Mouse (Mus musculus) ovary, postnatal 14 days (tissue): ENCODE measurements around the gene Abo.

Experiments used
- DNase-seq: peaks from one replicate; pipeline ENCODE4 v3.0.0; 2022; ENCODE audit warnings: low spot score

Gene Abo

GRCm38 (mm10) chr2:26870666-26871065, 5.9 kb upstream of the Abo start:
- DNase-seq, result no peak

GRCm38 (mm10) chr2:26862856-26863255, 1.9 kb downstream of the Abo start:
- DNase-seq, result no peak

GRCm38 (mm10) chr2:26847706-26848105, 17.1 kb downstream of the Abo start:
- peak; percentile 9 for DNase-seq

GRCm38 (mm10) chr2:26832478-26832877, 32.3 kb downstream of the Abo start:
- no peak for DNase-seq

- DNase-seq, result no peak
Measured at GRCm38 (mm10) chr2:26828047-26828446, 36.7 kb downstream of the Abo start.

- DNase-seq, result no peak
Measured at GRCm38 (mm10) chr2:26827261-26827975, 37.4 kb downstream of the Abo start.
